Mouse (Mus musculus): ENCODE results near the gene Sorbs2.

The Sorbs2 gene

DNA sequence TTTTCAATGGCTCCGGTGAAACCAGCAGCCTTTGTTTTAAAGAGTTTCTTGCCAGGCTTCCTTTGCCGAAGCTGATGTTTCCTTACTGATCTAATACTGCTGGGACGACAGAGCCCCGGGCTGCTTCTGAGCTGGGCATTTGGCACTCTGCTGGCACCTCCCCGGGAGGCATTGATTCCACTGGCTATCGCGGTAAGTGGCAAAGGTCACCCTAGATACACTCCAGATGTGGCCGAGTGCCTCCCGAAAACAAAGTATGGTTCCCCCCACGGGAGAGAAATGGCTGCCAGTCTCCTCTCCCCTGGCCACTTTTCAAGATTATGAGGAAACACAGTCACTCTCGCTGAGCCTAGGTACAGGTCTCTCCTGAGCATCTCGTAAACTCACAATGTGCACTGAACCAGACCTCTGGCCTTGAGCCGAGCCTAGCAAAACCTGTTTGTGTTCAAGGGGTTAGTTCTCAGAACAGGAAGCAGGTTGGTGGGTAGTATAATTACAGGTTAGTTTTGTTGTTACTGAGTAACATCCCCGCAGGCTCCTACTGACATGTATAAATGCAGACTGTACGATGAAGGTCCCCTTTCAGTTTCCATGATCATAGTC, 114.1 kb downstream of the Sorbs2 start:
- no peak for DNase-seq (ENCODE audit: low read depth, low spot score)

DNA sequence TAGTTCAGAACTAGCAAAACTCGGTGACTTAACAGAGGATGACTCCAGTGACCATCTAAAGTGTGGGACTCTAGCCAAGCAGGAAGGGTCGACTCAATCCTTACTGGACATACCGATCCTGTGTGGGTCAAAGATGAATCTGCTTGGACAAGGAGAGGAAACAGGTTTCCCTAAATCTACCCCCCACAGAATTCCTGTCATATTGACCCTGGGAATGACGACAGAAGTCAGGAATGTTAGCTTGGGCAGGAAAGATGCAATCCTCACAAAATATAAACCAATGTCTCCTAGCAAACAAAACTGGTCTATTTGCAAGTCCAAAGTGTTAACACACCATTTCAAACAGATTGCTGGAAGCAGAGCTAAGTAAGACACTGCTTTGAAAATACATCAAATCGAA, 118.8 kb downstream of the Sorbs2 start:
- peak; percentile 28 for DNase-seq (ENCODE audit: low read depth, low spot score)

DNA sequence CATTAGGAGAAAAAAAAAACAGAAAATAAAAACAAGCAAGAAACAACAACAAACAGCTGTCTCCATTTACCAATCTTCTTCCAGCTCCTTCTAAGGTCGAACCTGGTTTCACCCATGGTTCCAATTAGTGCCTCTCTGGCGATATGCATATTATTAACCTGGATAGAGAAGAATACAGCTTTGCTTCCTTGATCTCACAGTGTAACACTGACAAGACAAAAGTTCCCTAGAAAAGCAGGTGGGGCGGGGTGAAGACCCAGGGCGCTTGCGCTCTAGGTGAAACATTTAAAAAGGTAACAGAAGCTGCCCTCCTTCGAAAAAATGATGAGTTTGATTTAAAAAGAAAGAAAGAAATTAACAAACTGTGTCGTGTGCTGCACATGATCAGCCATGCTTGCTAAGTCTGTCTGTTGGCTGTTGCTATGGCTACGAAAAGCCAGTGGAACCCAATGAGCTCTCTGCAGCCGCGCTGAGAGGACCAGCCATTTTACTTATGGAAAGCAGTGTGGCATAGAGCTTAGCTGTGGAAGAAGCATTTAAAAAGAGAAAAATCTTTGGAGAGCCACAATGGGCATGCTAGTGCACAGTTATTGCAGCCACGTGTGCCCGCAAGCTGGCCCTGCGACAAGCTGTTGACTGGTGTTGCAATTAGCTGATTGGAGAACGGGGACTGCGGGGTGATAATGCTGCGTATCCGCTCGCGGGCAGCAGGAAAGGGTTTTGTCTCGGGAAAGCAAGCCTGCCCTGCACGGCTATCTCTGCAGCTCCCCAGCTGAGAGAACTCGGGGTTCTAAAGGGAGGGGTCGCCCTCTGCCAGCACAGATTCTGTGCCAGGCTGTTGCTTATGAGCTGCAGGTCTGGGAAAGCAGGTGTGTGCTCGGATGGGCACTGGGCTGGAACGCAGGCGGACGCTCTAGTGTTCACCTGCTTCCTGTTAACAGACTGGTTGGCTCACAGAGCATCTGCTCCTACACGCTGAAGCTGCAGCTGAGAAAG, 120.0 kb downstream of the Sorbs2 start:
- no peak for DNase-seq (ENCODE audit: low read depth, low spot score)

DNA sequence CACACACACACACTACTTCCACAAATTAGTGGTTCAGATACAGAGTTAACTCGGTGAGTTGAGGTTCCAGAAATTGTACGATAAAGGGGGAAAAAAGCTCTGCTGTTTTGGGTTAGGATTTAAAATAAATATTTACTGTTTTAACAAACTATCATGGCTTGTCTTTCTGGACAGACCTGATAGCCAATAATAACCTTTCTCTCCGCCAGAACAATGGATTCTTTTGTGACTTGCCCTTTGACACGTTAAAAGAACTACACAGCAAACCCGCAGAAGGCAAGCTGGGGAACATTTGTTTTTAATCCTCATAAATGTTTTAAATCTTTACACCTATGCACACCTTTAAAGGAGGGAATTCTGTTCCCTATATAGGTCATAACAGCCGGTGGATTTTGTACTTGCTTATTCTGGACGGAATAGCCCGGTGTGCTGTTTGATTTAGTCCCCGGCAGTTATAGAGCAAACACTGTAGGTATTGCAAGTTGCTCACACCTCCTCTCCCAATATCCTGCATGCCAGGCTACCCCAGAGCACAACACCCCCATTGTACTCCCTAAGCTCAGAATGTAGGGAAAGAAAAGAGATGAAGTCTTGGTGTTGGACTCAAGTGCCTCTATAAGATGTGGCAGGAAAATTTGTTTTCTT, 121.0 kb downstream of the Sorbs2 start:
- no peak for DNase-seq (ENCODE audit: low read depth, low spot score)

DNA sequence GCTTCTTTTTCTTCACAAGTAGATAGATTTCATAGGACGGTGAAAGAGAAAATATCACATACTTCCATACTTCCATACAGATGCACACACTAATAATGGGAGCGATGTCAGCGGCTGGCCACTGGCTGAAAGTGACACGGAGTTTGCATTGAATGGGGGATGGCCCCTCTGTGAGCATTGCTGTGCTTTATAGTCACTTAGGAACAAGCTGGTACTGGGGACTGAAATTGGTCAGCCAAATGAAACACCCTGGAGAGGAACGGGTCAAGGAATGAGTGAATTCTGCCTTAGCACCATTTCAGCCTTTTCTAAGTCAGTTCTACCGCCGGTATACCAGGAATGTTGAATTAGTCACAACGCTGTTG, 121.5 kb downstream of the Sorbs2 start:
- DNase-seq (ENCODE audit: low read depth, low spot score) = no peak

DNA sequence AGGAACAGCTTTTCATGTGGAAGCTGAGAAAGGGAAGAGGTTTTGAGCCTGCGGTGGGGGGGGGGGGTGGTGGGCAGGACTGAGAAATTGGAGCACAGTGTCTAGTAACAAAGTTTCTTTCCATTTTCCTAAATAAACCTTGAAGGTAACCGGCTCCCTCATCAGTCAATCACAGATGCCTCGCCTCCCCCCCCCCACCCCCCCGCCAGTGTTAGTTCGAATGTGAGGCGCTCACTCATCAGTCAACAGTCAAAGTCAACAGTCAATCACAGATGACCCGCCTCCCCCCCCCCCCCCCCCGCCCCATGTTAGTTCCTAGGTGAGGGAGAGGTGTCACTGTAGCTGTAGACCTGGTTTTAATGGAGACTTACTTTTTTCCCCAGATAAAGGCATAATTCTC, 123.4 kb downstream of the Sorbs2 start:
- no peak for DNase-seq (ENCODE audit: low read depth, low spot score)

DNA sequence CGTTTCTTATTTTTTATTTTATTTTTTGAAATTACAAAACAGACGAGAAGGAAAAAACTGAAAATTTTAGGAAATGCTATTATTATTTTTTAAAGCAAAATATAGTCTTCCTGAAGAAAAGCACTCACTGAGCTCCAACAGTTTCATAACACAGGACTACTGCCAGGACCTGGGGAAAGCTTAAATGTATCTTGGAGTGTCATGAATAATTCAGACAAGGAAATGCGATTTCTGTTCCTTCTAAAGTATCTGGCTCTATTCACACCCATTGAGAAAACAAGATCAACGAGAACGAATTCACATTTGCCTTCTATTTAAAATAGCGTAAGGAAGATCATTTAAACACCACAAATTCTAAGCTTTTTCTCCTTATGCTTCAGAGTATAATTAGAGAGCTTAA, 127.6 kb downstream of the Sorbs2 start:
- no peak for DNase-seq (ENCODE audit: low read depth, low spot score)

DNA sequence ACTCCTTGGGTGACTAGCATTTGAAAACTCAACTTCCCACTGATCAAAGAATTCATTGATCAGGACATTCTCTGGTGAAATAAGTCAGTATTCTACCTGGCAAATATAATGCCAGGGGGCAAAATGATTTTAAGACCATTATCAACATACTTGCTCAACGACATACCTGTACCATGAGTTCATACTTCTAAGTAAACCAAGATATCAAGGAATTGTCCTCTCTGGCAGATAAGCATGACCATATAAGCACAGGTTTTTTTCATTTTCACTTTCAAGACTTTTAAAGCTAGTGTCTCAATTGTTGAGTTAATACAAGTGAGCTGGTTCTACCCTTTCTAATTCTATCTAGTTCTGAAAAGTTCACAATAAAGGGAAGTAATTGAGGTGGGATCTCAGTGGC, 130.2 kb downstream of the Sorbs2 start:
- no peak for DNase-seq (ENCODE audit: low read depth, low spot score)

DNA sequence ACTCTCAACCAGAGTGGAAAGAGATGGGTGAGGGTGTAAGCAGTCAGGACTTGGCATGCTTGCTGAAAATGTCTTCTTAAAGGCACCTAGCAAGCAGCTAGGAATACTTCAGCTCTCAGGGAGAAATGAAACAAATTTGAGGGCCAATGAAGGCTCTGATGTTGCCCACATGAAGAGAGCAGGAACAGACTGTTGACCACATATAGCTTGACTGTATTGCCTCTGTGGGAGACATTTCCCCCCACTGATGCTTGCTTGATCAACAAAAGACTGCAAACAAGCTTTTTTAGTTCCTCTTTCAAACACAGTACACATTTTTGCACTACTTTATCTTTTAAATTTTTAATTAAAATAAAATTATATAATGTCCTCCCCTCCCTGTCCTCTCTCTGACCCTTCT, 131.9 kb downstream of the Sorbs2 start:
- DNase-seq (ENCODE audit: low read depth, low spot score) = no peak

DNA sequence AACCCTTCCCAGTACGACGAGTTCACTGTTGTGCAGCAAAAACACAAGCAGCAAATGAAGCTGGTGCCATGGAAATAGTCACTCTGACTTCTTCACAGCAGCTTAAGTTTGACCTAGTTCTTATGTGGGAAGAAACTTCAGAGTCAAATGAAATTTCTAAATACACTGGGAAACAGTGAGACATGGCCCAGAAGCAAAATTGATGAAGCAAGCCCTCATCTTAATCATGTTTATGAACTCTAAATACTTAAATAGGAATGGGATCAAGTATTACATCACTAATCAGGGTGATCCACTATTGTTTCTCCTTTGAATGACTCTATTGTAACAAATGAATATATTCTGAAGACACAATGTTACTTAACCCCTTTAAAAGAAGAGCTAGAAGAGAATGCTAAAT, 137.1 kb downstream of the Sorbs2 start:
- DNase-seq (ENCODE audit: low read depth, low spot score) = no peak

DNA sequence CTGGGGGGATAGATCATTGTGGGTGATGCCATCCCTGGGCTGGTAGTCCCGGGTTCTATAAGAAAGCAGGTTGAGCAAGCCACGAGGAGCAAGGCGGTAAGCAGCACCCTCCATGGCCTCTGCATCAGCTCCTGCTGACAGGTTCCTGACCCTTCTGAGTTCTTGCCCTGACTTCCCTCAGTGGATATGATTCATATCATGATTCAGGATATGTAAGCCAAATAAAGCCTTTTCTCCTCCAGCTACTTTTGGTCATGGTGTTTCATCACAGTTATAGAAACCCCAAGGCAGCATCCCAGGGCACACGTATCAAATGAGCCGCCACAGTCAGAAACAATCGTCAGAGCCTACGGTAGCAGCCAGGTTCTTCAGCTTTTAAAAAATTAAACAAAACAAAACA, 141.5 kb downstream of the Sorbs2 start:
- peak; percentile 34 for DNase-seq (ENCODE audit: low read depth, low spot score)

DNA sequence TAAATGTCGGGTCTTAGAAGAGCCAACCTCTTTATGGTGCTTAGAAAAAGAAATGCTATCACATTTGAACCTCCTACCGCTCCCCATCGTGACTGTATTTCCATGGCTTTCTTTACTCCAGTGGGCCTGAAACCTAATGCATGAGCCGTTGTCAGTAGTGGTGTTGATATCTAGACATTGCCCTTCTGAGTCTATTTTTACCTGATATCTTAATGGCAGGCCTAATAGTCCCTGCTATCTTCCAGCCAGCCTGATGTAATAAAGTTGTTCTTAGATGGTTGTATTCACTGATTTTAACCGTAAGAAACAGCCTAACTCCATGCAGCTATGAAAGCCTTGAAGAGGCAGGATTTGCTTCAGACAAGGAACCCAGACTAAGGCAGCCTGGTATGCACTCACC, 142.4 kb downstream of the Sorbs2 start:
- DNase-seq (ENCODE audit: low read depth, low spot score) = no peak

DNA sequence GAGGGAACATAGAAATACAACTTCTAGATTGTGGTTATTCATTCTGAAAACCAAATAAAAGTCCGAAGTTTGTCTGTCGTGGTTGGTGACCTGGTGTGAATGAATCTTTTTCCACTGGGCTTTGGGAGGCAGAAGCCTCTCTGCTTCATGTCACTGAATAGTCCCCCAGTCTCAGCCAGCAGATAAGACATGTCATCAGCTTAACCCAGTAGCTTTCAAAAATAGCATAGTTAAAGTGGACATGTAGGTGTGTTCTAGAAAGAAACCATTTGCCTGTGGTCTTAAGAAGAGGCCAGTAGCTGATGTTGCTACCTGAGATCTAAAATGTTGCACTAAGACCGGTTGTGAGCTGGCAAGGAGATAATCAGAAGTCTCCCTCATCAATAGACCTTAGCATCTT, 150.4 kb downstream of the Sorbs2 start:
- no peak for DNase-seq (ENCODE audit: low read depth, low spot score)

DNA sequence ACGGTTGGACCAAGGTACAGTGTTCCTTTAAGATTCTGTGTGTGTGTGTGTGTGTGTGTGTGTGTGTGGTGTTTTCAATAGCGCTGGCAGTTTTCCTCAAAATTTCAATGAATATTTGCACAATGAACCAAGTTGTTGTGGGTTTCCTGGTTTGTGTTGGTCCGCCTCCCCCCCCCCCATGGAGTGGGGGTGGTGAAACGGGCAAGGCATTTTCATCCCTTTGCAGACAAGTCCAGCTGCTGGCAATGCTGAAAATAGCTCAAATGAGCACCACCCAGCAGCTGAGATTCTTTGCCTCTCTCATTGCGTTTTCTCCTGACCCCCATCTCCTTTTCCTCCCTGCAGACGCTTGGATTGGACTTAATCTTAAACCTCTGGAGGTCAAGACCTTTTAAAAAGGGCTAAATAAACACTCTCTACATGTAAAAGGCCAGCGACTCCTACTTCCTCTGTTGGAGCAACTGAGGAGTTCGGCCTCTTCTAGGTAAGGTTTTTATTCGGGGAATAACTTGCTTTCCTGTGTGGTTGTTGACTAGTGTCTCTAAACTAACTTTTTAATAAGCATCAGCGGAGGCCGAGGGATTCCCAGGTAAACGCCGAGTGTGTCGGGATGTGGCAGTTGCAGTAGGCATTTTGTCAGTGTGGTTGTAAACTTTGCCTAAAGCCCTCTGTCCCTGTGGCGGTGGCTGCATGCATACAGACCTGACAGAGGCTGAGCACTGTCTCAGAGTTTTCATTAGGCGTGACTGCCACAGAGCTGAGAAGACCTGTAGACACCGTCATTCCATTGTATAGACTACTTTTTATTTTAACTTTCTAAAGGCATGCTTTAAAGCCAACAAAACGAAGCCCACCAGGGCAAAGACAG, 151.1 kb downstream of the Sorbs2 start:
- no peak for DNase-seq (ENCODE audit: low read depth, low spot score)

DNA sequence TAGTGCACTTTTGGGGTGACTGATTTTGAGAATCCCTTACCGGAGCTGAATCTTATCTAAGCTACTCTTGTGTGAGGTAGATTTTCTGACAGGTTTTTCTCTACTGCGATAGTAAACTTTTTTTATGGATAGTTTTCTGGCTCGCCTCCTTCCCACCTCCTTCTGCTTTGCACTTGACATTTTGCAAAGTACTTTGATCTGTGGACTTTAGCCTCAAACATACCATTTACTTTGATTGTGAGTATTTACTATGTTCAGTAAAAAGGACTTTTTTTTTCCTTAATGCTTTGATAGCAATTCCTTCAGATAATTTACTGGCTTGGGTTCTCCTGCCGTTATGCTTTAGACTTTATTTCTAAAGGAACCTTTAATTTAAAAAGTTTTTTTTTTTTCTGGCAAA, 151.9 kb downstream of the Sorbs2 start:
- no peak for DNase-seq (ENCODE audit: low read depth, low spot score)

DNA sequence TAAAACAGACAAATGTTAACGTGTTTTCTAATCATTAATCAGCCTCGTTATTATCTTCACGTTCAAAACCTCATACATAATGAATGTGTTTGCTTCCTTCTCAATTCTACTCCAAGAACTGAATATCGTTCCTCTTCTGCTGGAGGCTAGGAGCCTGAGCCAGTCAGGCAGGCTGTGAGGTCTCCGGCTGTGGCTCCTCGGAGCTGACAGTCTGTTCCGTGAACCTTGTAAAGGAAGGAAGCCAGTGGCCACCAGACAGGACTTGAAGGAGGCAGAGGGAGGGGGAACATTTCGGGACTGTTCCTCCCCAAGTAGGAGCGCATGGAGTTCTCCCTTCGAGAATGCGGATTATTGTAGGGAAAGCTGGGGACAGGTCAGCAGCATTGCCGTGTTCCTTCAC, 153.0 kb downstream of the Sorbs2 start:
- DNase-seq (ENCODE audit: low read depth, low spot score) = no peak

DNA sequence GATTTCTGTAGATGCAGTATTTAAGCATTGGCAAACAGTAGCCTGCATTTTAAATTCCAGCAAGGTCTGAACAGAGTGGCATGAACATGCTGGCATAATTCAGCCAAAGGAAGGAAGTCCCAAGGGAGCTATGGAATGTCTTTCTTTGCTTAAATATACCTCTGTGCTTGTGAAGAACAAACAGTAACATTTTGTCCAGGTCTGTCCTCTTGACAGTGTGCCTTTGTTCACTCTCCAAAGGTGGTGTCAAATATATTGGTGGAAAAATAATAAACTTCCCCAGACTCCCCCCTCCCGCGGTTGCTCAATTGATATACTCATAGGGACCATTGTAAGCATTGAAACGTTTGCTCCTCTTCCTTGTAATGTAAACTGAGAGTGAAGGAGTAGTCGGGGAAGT, 154.0 kb downstream of the Sorbs2 start:
- no peak for DNase-seq (ENCODE audit: low read depth, low spot score)

DNA sequence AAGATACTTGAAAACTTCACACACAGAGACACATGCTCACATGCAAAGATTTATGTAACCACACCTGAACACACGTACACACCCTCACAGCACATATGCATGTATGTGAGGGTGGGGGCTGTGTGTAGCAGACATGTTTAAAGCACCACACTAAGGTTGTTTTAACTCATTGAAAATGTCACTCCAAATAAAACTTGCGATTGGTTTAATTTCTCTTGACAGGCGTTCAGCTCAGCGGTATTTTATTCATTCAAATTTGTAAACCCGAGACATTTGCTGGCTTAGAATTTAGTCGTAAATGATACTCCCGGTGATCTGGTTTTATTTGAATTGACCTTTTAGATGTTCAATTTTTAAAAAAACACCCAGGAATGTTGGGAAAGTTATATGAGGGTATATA, 158.6 kb downstream of the Sorbs2 start:
- no peak for DNase-seq (ENCODE audit: low read depth, low spot score)

DNA sequence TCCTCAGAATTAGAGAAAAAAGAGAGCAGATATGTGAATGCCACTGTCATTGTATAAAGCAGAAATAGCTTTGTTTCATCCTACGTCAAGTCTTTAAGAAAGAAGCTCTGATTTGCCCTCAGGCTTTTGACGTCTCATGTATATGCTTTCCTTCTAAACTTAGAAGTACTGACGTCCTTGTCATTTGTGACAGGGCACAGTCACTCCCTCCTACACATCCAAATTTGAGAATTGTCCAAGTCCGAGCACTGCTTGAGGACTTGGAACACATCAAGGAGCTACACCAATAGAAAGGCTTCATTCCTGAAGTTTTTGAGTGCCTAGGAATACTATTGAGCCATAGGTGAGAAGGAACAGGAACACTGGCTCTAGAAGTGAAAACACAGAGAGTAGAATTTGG, 165.6 kb downstream of the Sorbs2 start:
- DNase-seq (ENCODE audit: low read depth, low spot score) = no peak

DNA sequence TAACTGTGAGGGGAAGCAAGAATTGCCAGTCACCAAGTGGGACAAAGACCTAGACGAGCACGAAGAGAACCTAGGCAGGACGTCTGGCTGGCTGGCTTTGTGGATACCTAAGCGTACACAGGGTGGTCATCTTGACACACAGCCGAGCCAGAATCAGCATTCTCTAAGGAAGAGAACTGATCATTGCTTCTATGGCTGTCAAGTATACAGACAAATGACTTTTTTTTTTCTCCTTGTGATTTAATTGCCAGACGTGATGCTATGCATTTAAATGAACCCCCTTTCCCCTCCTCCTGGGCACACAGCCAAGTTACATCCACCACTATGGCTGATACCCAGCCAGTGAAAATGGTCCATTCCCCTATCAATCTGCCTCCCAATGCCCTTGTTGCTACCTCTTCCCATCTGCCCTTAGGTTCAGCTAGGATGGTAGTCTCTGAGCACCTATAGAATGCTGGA, 168.3 kb downstream of the Sorbs2 start:
- DNase-seq (ENCODE audit: low read depth, low spot score) = no peak

DNA sequence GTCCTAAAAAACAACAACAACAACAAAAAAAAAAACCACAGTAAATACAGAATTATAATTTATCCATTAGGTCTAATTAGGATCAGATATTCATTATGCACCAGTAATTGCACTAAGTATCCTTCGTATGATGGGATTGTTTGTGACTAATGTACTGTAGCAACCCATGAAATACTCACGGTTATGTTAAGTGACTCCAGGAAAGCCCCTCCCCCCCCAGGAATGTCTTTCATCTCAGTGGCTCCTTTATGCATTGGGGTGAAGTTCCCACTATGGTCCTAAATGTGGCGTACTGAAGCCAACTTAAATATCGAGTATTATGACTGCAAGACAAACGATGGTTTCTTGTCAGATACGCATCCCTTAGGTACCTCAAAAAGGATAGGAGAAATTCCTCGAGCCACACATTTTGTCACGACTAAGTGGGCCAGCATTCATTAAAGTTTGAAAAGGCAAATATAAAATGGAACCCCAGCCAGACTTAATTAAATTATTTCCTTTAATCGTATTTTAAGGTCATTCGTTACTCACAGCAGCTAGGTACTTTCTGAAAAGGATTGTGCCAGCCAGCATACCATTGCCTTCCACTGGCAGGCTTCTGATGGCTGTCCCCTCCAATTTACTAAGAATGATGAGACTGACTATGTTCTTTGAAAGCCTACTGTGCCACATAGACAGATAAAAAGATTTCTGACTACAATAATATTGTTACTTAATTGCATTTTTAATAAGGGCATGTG, 169.7 kb downstream of the Sorbs2 start:
- no peak for DNase-seq (ENCODE audit: low read depth, low spot score)

All from 3T3-L1 (cell line).